Mouse (Mus musculus): Measurements from ENCODE around the gene Paqr6.

Paqr6 gene

GRCm38 (mm10) chr3:88364337-88364736, at the start of gene Paqr6:
Gene Paqr6 (plus strand): TSS chr3:88364584.
- peak in 1 of 2 experiments; percentile 56 for DNase-seq (ENCODE audit: low spot score in 2 of 2)

- DNase-seq (ENCODE audit: low spot score in 2 of 2): peak; percentile 72 to 78
These were observed 39.4 kb upstream of the Paqr6 start, which contains the start of gene Glmp for GRCm38 (mm10) chr3:88324951-88325405. Gene Glmp (plus strand): TSS chr3:88325023.

- DNase-seq (ENCODE audit: low spot score in 2 of 2): no peak
These were observed 35.4 kb upstream of the Paqr6 start for GRCm38 (mm10) chr3:88328956-88329355.

DNA sequence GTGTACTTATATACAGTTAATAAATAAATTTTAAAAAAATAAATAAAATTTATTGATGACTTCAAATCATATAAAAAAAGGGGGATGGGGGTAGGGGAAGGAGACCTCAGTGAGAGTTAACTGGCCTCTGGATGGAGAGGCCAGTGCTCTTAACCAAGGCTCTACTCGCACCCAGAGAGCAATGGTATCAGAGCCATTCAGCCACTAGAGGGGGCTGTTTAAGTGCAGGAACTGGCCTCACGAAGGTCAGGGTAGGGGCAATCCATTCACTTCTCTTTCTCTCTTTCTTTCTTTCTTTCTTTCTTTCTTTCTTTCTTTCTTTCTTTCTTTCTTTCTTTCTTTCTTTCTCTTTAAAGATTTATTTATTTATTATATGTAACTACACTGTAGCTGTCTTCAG, 33.1 kb upstream of the Paqr6 start:
- DNase-seq (ENCODE audit: low spot score in 2 of 2): no peak

DNA sequence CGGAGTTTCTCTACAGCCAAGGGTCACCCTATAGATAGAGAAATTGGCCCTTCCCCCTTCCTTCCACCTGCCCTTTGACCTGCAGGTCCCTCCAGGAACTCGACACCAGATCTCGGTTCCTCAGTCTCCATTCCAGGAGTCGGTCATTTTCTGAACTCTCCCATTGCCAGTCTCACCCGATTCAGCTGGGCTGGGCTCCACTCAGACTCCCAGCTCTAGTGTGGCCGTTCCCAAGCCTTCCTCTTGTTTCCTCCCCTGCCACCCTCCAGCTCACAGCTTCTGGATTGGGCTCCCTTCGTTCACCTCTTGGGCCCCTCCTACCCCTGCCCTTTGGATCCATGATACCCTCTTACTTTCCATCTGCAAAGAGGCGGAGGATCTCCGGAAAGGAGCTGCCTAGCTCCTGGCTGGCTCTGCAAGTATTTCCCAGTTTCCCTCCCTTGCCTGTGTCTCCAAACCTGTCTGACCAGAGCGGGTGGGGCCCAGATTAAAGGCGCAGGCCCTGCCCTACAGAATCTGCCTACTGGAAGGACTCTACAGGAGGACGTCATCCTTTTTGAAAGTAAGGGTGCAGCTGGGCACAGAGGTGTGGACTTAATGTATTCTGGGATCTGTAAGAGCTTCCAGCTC, 30.2 kb upstream of the Paqr6 start:
- DNase-seq (ENCODE audit: low spot score in 2 of 2): no peak

- DNase-seq (ENCODE audit: low spot score in 2 of 2): no peak
These were observed 29.4 kb upstream of the Paqr6 start for GRCm38 (mm10) chr3:88334902-88335435.

GRCm38 (mm10) chr3:88335436-88336053, 28.8 kb upstream of the Paqr6 start:
- no peak for DNase-seq (ENCODE audit: low spot score in 2 of 2)

DNA sequence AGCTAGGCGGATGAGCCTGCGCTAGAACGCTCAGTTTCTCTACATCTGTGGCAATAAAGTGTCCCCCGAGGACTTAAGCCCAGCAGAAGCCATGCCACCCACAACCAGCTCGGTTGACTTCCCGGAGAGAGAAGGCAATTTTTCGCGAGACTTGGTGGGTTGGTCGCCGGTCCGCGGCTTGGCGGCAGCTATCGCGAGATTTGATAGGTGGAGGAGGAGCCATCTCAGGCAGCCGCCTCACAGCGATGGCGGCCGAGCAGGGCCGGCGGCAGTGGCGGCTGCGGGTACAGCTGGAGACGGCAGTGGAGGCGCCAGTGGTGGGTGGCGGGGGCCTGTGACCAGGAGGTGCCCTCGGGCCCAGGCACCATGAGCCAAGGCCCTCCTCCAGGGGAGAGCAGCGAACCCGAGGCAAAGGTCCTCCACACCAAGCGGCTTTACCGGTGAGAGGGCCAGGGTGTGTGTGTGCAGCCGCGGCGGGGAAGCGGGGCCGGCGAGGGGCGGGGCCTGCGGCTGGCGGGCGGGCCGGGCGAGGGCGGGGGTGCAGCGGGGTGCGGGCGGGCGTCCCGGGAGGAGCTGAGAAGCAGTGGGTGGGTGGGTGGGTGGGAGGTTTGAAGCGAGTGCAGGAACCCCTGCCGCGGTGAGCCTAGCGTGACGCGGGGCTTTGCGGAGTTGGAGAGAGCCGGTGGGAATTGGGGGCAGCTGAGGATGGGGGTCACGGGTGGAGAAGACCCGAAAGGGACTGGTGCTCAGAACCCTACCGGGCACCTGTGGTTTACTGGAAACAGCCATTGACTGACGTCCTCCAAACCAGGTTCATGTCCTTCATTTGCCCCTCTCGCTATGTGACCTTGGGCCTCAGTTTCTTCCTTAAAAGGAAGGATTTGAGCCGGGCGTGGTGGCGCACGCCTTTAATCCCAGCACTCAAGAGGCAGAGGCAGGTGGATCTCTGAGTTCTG, 28.0 kb upstream of the Paqr6 start, which contains the start of the genes Tmem79 and Smg5:
TSS of gene Tmem79 (minus strand) at position 91 of the 956 bp plus-strand sequence.
TSS of gene Smg5 (plus strand) at position 203 of the 956 bp plus-strand sequence.
- DNase-seq (ENCODE audit: low spot score in 2 of 2): peak; percentile 97 to 98

DNA sequence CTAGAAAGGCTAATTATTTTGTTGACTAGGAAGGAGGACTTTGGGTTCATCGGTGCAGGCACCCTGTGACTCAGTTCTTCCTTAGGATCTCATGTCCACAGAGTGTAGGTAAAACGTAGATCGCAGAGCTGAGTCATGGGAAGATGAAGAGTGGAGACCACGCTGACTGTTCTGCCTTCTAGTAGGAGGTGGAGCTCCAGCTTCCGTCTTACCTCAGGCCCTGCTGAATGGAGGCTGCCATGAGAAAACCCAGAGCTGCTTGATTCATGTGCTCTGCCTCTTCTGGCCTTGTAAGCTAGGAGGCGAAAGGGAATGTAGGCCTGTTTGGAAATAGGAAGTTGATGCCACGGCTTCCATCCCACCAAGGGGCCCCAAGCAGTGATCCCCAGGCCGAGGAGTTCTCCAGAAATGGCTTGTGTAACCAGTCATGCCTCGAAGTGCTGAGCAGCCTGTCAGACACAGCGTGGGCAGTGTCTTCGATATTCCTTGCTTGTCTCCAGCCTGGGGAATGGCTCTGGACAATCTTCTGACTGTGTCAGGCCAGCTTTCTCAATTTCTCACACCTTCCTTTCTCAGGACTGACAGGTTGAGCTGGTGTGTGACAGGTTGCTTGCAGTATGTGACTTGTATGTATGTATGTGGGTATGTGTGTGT, 26.9 kb upstream of the Paqr6 start:
- DNase-seq (ENCODE audit: low spot score in 2 of 2): no peak

- DNase-seq (ENCODE audit: low spot score in 2 of 2): no peak
These were observed 26.1 kb upstream of the Paqr6 start for GRCm38 (mm10) chr3:88338316-88338715.

- no peak for DNase-seq (ENCODE audit: low spot score in 2 of 2)
These were observed 25.4 kb upstream of the Paqr6 start for GRCm38 (mm10) chr3:88339006-88339405.

- DNase-seq (ENCODE audit: low spot score in 2 of 2): no peak
These were observed 13.7 kb upstream of the Paqr6 start for GRCm38 (mm10) chr3:88350732-88351131.

DNA sequence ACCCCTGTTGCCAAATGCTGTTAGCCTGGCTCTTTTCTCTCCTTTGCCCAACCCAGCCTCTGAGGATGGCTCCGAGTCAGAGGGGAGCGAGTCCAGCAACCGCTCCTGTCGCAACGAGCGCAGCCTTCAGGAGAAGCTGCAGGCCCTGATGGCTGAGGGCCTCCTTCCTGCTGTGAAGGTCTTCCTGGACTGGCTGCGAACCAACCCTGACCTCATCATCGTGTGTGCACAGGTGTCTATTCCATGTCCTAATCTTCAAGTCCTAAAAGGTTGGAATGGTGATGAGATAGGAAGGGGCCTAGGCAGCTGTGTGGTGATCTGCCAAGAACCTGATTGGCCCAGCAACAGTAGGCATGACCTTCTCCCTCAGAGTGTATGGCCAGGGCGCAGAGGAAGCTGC, 11.5 kb upstream of the Paqr6 start:
- no peak for DNase-seq (ENCODE audit: low spot score in 2 of 2)

- peak in 1 of 2 experiments; percentile 54 for DNase-seq (ENCODE audit: low spot score in 2 of 2)
These were observed 9.8 kb upstream of the Paqr6 start for GRCm38 (mm10) chr3:88354396-88355165.

DNA sequence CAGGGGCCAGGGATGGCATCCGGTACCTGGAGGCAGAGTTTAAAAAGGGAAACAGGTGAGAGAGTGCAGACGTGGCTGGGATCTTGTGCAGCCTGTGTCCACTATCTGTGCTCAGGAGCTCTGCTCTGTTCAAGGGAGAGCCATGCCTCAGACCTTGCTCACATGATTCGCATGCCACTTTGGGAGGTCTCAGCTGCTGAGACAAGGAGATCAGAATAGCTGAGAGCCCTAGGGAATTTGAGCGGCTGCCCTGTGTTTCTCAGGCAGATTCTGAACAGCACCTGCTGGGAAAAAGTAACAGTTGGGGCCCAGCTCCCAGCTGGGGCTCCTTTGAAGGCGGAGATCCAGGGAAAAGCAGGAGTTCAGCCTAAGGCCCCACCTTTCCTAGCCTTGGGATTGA, 4.8 kb upstream of the Paqr6 start:
- no peak for DNase-seq (ENCODE audit: low spot score in 2 of 2)

DNA sequence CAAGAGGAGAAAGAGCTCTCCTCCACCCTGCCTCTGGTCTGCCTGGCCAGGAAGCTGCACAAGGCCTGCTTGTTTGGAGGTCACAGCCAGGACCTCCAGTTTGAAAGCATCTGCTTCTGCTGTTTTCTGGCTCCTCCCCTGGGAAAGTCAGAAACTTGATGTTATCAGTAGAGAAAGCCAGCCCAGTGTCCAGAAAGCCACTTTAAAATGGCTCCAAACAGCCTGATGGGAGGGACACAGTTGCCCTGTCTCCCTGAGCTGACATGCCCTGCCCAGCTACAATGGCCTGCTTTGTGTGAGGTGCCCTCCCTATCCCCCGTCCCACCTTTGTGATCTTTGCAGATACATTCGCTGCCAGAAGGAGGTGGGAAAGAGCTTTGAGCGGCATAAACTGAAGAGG, 4.4 kb upstream of the Paqr6 start:
- no peak for DNase-seq (ENCODE audit: low spot score in 2 of 2)

DNA sequence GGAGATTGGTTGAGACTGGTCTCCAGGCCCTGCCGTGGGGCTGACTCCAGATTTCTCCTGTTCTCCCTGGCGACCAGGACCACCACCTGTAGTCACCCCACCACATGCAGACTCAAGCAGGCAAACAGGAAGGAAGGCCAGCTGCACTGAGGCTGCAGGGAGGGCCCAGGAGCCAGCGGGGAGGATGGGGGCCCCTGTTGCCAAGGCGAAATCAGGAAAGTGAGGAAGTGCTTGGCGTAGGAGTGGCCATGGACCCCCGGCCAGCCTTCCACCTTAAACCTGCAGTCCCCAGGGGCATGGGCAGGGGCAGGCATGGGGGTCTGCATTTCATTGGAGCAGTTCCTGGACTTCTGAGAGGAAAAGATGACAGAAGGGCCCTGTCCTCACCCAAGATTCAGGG, 3.3 kb upstream of the Paqr6 start:
- no peak for DNase-seq (ENCODE audit: low spot score in 2 of 2)

DNA sequence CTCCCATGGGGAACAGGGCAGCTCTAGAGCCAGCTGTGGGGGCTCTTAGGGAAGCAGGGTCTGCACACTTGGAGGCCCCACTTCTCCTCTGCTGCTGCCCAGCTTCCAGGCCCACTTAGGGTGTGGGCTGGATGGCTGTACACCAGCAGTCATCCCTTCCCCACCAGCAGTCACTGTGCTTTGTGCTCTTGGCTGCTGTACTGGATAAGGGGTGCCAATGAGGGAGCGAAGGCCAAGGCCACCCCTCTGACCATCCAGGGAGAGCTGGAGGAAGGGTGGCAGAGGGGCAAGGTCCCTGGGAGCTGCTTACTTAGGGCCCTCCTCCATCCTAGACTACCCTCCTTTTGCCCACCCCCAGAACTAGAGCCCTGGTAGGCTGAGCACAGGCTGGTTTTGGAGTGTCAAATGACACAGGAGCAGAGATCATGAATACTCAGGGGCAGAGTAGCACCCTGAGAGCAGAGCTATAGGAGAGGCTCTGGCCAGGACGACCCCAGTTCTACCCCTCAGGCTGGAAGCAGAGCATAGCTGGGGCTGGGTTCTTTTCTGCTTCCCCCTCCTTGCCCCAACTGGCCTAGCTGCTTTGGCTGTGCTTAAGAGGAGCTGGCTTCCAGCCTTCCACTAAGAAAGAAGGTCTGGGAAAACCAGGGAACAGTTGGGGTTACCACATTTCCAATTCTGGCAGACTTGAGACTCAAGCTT, 2.6 kb upstream of the Paqr6 start:
- DNase-seq (ENCODE audit: low spot score in 2 of 2): peak; percentile 62 to 67

DNA sequence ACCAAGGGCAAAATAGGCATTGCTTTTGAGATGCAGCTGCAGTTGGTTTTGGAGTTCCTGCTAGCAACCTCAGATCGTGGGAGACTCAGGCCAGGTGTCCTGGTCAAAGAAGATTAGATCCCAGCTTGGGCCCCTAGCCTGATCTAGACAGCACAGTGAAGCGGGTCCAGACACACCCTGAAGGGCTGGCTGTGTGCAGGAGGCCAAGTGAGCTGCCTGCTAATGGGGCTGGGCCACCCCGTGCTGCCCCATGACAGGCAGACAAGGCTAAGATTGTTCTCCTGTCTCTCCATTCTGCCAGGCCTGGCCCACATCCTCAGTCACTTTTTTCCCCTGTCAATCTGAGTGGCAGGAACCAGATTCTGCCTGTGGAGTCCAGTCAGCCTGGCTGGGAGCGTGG, 684 bp upstream of the Paqr6 start:
- peak; percentile 64 to 67 for DNase-seq (ENCODE audit: low spot score in 2 of 2)
